Mouse (Mus musculus) G1E (cell line): ENCODE results near the gene Fcho2.

ENCODE experiments used
- CTCF ChIP-seq: IDR thresholded peaks from 2 replicates; pipeline ENCODE4 v1.5.1; 2012; ENCODE audit warnings: low read depth, low read length, inconsistent platforms, mixed read lengths
- GATA1 ChIP-seq: IDR thresholded peaks from 2 replicates; pipeline ENCODE4 v1.6.1; 2012; ENCODE audit warnings: borderline replicate concordance, low read length, inconsistent platforms, mixed read lengths
- POLR2AphosphoS5 ChIP-seq: IDR thresholded peaks from 2 replicates; pipeline ENCODE4 v1.6.1; 2012; ENCODE audit warnings: low read depth, low read length, inconsistent platforms; ENCODE audit not compliant: insufficient replicate concordance

DNA sequence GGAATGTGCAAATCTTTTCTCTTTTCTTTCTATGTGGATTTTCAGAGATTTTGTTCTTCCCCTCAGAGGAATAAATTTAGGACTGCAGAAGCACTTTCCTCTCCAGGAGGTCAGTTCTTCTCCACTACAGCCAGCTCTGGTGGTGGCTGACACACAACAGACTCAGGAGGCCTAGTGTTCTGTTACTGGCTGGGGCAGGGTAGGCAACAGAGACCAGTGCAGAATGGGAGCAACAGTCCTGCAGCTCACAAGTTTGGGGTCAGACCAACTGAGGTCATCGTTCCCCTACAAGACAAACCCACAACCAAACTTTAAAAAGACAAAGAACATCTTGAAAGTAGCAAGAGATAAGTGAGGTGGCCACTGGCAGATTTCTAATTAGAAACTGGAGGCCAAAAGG, 104.6 kb downstream of the Fcho2 start:
- TF ChIP-seq CTCF (no peak), POLR2AphosphoS5 (no peak), GATA1 (no peak)
